Mouse (Mus musculus) erythroblast, embryonic 14.5 days (primary cell): ENCODE data around the gene Slc7a5.

ENCODE experiments used
- GATA1 ChIP-seq: IDR thresholded peaks from 2 replicates; pipeline ENCODE4 v1.6.1; 2012; ENCODE audit warnings: low read length, inconsistent platforms, mixed read lengths
- TAL1 ChIP-seq: IDR thresholded peaks from 3 replicates; pipeline ENCODE4 v1.6.1; 2012; ENCODE audit warnings: low read length, inconsistent platforms, mixed read lengths

GRCm38 (mm10) chr8:121889810-121890785 is 17.4 kb downstream of the Slc7a5 start:
- TF ChIP-seq GATA1 (no peak), TAL1 (no peak)
